Mouse (Mus musculus) liver, embryonic 16.5 days (tissue): Measurements from ENCODE around the gene Gfod1. TPM values are rescaled to one million over a fixed set of nuclear protein-coding genes. Genes with fewer than 3 reads are reported as not detected.

ENCODE experiments used
- ATAC-seq: fragments of 200-750 bp; cut with Nextera tagmentation; 2 replicates; pipeline ENCODE4 v1.8.0; 2017; ENCODE audit warnings: low read depth, mild to moderate bottlenecking, moderate number of reproducible peaks, moderate library complexity
- H3K27ac ChIP-seq: fragments of 300-500 bp; sonication (generic); 2 replicates; pipeline ENCODE4 v1.5.1; 2014; ENCODE audit warnings: mild to moderate bottlenecking, low read length
- H3K27me3 ChIP-seq: fragments of 300-500 bp; sonication (generic); 2 replicates; pipeline ENCODE4 v1.6.1; 2014; ENCODE audit warnings: low read depth, low read length, mixed read lengths; ENCODE audit not compliant: control insufficient read depth, insufficient read depth
- H3K36me3 ChIP-seq: fragments of 300-500 bp; sonication (generic); 2 replicates; pipeline ENCODE4 v1.6.1; 2014; ENCODE audit warnings: mild to moderate bottlenecking; ENCODE audit not compliant: control insufficient read depth, insufficient read depth
- H3K4me1 ChIP-seq: fragments of 300-500 bp; sonication (generic); 2 replicates; pipeline ENCODE4 v1.6.1; 2014; ENCODE audit warnings: low read depth, low read length, mixed read lengths; ENCODE audit not compliant: control insufficient read depth
- H3K4me2 ChIP-seq: fragments of 300-500 bp; sonication (generic); 2 replicates; pipeline ENCODE4 v1.6.1; 2014; ENCODE audit warnings: low read depth, low read length, mixed read lengths
- H3K4me3 ChIP-seq: fragments of 300-500 bp; sonication (generic); 2 replicates; pipeline ENCODE4 v1.5.1; 2014; ENCODE audit warnings: low read depth, mild to moderate bottlenecking, low read length
- H3K9ac ChIP-seq: fragments of 300-500 bp; sonication (generic); 2 replicates; pipeline ENCODE4 v1.6.1; 2014; ENCODE audit warnings: low read depth, low read length
- H3K9me3 ChIP-seq: fragments of 300-500 bp; sonication (generic); replicated peaks from 2 replicates; pipeline ENCODE4 v1.6.1; 2016; ENCODE audit warnings: low read length; ENCODE audit not compliant: control insufficient read depth
- WGBS: fragments of 180-500 bp; shearing (Covaris S2); extraction: QIAGEN DNeasy Blood & Tissue Kit; methylation state at CpG from one replicate; pipeline ENCODE4 v1.1.7; 2014; ENCODE audit not compliant: insufficient replicate concordance; 5-methylcytosine and 5-hydroxymethylcytosine counted together
- polyA plus RNA-seq: library from polyadenylated mRNA; unstranded; fragments of >200 nt; fragmentation: Nextera tagmentation; extraction: Ambion mirVana; gene quantifications from 2 replicates; pipeline ENCODE4 v1.2.1, GENCODE M21; 2015

The Gfod1 gene
- polyA plus RNA-seq, 1 experiment from 2014 or later = 0.59 TPM

DNA sequence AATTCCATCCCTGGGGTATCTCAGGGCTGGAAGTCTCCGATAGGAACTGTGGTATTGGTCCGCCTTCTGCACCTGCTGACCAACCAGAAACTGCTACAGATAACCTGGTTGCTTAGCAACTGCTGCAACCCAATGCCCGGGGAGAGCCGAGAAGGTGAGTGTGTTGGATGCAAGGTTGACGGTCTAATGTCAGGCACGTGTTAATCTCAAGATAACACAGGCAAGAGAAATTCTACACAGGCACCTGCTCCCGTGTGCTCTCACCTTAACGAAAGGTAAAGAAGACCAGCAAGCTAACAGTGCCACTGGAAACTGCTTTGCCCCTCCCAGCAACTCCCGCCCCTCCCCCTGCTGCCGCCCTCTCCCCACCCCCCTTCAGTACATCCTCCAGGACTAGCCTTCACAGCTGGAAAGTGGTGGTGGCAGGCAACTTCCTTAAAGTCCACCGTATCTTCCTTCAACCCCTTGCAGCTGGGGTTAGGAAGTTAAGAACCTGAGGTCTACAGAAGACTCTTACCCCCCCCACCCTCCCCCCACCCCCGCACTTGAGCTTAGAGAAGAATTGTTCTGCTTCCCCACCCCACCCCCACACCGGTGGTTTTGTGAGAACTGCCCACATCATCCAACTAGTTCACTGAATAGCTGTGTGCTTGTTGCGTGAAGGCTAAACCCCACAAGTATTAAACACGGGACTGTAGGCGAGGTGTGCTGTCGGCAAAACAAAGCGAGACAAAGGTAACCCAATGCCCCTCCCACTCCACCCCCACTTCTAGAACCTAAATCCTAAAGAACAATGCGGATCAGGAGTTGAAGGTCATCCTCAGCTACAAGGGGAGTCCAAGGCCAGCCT lies 88.6 kb downstream of the Gfod1 start:
- peak; percentile 54 for ATAC-seq
- peak overlapping the region; percentile 40 for H3K27ac ChIP-seq
- no peak overlapping the region for H3K4me3 ChIP-seq
- H3K4me1 ChIP-seq = peaks cover 35% of the 10 kb centered on the region
- no peak overlapping the region for H3K9ac ChIP-seq
- peaks cover 16% of the 10 kb centered on the region for H3K27me3 ChIP-seq
- WGBS = 8% methylated on average over 19 of the region's 19 CpGs
- H3K36me3 ChIP-seq = no peaks in the 10 kb centered on the region
- no peak overlapping the region for H3K4me2 ChIP-seq
- no peaks in the 10 kb centered on the region for H3K9me3 ChIP-seq

- Histone ChIP-seq H3K4me2 (no peak overlapping the region), H3K4me3 (no peak overlapping the region), H3K27me3 (peaks cover 8% of the 10 kb centered on the region), H3K36me3 (no peaks in the 10 kb centered on the region), H3K9ac (no peak overlapping the region), H3K9me3 (no peaks in the 10 kb centered on the region), H3K4me1 (peaks cover 48% of the 10 kb centered on the region), H3K27ac (no peak overlapping the region)
- ATAC-seq = no peak
- WGBS = 38% methylated on average over 7 of the region's 7 CpGs
Observed at GRCm38 (mm10) chr13:43212338-43212737, 91.6 kb downstream of the Gfod1 start.

DNA sequence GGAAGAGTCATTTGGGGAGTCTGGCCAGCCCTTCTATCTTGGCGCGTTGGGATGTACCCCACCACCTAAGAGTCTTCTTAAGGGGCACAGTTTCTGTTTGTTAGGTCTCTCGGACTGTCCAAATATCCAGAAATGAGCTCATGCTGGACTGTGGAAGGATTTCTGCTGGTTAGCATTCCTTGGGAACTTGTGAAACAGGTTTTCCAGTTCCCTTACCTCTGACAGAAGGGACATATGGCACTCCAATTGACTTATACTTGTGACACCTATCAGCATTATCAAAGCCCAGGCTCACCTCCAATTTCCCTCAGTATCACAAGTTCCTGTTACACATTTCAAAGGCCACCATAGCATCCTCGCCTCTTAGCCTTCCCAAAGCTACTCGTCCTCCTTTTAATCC lies 93.0 kb downstream of the Gfod1 start:
- H3K36me3 ChIP-seq = no peaks in the 10 kb centered on the region
- H3K4me1 ChIP-seq = peaks cover 47% of the 10 kb centered on the region
- H3K4me3 ChIP-seq = no peak overlapping the region
- no peak overlapping the region for H3K9ac ChIP-seq
- 66% methylated on average over 5 of the region's 5 CpGs for WGBS
- H3K9me3 ChIP-seq = no peaks in the 10 kb centered on the region
- peaks cover 3% of the 10 kb centered on the region for H3K27me3 ChIP-seq
- no peak overlapping the region for H3K4me2 ChIP-seq
- H3K27ac ChIP-seq = no peak overlapping the region
- no peak for ATAC-seq

- Histone ChIP-seq H3K4me3 (no peak overlapping the region), H3K9me3 (no peaks in the 10 kb centered on the region), H3K27me3 (no peaks in the 10 kb centered on the region), H3K27ac (peak overlapping the region; percentile 77), H3K9ac (peak overlapping the region; percentile 13; the same call in 1 of the 2 replicates), H3K4me2 (peak overlapping the region; percentile 41; the same call in 1 of the 2 replicates), H3K36me3 (no peaks in the 10 kb centered on the region), H3K4me1 (peaks cover 35% of the 10 kb centered on the region)
- 0 out of 2 replicates have a peak, but pooled peaks have one; percentile 27 for ATAC-seq
- WGBS = 32% methylated on average over 5 of the region's 5 CpGs
Observed at GRCm38 (mm10) chr13:43209560-43209959, 94.4 kb downstream of the Gfod1 start.

DNA sequence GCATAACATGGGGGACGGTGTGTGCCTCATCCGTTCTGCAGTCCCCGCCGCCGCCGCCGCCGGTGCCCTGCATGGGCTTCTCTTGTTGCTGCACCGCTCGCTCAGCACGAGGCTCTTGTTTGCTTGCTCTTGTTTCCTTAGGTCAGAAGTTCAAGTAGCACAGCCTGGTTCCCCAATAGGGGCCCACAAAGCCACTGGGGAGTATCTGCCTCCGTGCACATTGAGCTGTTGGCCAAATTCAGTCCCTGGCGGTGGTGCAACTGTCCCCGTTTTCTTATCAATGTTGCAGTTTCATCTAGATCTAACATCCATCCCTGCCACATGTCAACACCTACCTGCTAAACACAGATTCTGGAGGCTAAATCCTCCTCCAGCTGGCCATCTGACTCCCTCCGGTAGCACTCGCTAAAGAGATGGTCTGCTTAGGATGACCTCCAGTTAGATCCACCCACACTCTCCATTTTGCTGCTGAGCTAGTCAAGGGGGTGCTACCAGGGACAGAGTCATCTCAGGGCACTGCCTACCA lies 95.0 kb downstream of the Gfod1 start:
- Histone ChIP-seq H3K4me3 (no peak overlapping the region), H3K9me3 (no peaks in the 10 kb centered on the region), H3K4me1 (peaks cover 35% of the 10 kb centered on the region), H3K27ac (peak overlapping the region; percentile 77), H3K36me3 (no peaks in the 10 kb centered on the region), H3K27me3 (no peaks in the 10 kb centered on the region), H3K9ac (peak overlapping the region; percentile 19; the same call in 1 of the 2 replicates), H3K4me2 (peak overlapping the region; percentile 41; the same call in 1 of the 2 replicates)
- ATAC-seq = peak; percentile 70
- 15% methylated on average over 16 of the region's 16 CpGs for WGBS

DNA sequence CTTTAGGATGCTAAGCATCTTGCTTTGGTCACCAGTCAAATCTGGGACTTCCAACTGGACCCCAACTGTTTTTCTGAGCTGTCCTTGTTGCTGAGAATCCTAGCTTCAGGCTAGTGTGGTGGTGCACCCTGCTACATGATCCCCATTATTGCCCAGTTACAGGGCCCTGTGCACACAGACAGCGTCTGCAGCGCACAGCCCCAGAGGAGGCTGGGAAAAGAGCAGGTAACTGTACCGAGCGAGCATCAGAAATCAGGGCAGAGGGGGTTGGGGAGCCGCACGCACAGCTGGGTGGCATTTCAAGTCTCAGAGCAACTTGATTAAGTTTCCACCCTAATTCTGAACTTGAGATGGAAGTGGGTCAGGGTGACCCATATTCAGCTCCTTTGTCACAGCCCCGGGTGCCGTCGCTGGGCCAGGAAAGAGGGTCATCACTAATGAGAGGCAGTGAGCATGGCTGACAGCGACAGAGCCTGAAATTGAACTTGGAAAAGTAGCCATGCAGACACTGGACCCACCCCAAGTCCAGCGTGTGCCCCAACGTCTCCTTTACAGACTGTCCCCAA lies 97.8 kb downstream of the Gfod1 start:
- H3K36me3 ChIP-seq = no peaks in the 10 kb centered on the region
- no peaks in the 10 kb centered on the region for H3K9me3 ChIP-seq
- peaks cover 20% of the 10 kb centered on the region for H3K4me1 ChIP-seq
- no peaks in the 10 kb centered on the region for H3K27me3 ChIP-seq
- H3K27ac ChIP-seq = no peak overlapping the region
- ATAC-seq = no peak
- no peak overlapping the region for H3K4me2 ChIP-seq
- WGBS = 77% methylated on average over 12 of the region's 12 CpGs
- H3K9ac ChIP-seq = no peak overlapping the region
- H3K4me3 ChIP-seq = no peak overlapping the region

- Histone ChIP-seq H3K27ac (no peak overlapping the region), H3K27me3 (no peaks in the 10 kb centered on the region), H3K9ac (no peak overlapping the region), H3K36me3 (no peaks in the 10 kb centered on the region), H3K4me2 (no peak overlapping the region), H3K9me3 (no peaks in the 10 kb centered on the region), H3K4me1 (peaks cover 7% of the 10 kb centered on the region), H3K4me3 (no peak overlapping the region)
- WGBS = 35% methylated on average over 5 of the region's 5 CpGs
- no peak for ATAC-seq
Observed at GRCm38 (mm10) chr13:43203641-43204040, 100.3 kb downstream of the Gfod1 start.

DNA sequence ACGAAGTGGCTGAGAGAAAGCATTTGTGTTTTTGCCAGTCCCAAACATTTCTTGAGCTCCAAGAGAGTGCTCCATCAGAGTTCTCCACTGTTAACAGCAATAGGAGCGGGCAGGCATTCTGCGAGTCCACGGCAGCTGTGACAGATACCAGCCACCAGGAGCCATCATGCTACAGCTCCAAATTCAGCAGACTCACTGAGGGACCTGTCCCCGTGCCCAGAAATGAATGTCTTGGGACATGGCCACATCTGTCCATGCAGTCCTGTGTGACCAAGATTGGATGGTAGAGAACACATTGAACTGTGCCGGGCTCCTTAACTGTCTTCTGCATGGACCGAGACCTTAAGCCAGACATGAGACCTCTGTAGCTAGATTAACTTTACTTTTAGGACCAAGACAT lies 100.7 kb downstream of the Gfod1 start:
- 66% methylated on average over 7 of the region's 7 CpGs for WGBS
- ATAC-seq = no peak

DNA sequence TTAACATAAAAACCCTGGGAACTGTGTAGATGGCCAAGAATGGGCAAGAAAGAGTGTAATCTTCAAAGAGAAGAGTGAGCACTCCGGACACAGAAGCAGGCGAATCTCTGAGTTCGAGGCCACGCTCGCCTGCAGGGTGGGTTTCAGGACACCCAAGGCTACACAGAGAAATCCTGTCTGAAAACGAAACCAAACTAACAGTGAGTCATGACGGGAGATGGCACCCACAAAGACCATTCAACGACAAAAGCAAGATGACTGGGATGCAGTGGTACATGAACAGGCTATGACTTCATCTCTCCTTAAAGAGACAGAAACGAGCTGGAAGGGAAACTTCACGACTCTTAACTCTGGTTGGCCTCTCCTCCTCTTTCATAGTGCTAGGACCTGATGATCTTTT lies 101.6 kb downstream of the Gfod1 start:
- Histone ChIP-seq H3K4me3 (no peak overlapping the region), H3K4me2 (no peak overlapping the region), H3K27ac (no peak overlapping the region), H3K36me3 (no peaks in the 10 kb centered on the region), H3K4me1 (peaks cover 4% of the 10 kb centered on the region), H3K9ac (no peak overlapping the region), H3K9me3 (no peaks in the 10 kb centered on the region), H3K27me3 (no peaks in the 10 kb centered on the region)
- 60% methylated on average over 10 of the region's 10 CpGs for WGBS
- ATAC-seq = no peak

More for the DNA sequence above, 100.7 kb downstream of the Gfod1 start:
- H3K4me3 ChIP-seq = no peak overlapping the region
- no peaks in the 10 kb centered on the region for H3K36me3 ChIP-seq
- no peaks in the 10 kb centered on the region for H3K27me3 ChIP-seq
- H3K9ac ChIP-seq = no peak overlapping the region
- peaks cover 4% of the 10 kb centered on the region for H3K4me1 ChIP-seq
- H3K27ac ChIP-seq = no peak overlapping the region
- H3K9me3 ChIP-seq = no peaks in the 10 kb centered on the region
- no peak overlapping the region for H3K4me2 ChIP-seq
